Mouse (Mus musculus) bone marrow macrophage, adult 2 months (primary cell): Measurements from ENCODE around the gene Rpain.

Experiments
- CTCF ChIP-seq: IDR thresholded peaks from 2 replicates; pipeline ENCODE4 v1.5.1; 2012; ENCODE audit warnings: low read depth, mild to moderate bottlenecking, low read length, moderate library complexity
- POLR2A ChIP-seq: IDR thresholded peaks from 2 replicates; pipeline ENCODE4 v1.6.1; 2012; ENCODE audit warnings: mild to moderate bottlenecking, low read depth, low read length, borderline replicate concordance

DNA sequence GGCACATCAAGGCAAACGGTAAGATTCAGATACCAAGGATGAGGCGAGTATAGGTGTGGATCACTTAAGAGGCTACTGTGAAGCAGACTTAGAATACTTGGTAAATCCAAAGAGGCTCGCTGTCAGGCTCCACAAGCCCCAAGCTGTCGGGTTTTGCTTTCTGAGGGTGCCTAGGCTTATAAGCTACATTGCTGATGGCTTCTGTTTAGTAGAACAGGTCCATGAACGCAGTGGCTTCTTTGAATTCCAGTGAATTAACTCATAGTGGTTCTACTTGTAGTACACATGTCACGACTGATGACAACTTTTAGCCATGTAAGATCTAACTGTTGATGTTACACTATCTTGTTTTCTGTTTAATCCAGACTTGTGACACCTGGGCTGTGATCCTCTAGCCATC, 7.3 kb downstream of the Rpain start:
- TF ChIP-seq CTCF (no peak), POLR2A (no peak)
